Mouse (Mus musculus) forebrain, embryonic 16.5 days (tissue): Measurements from ENCODE around the gene Gata3. TPM values are rescaled to one million over a fixed set of nuclear protein-coding genes. Genes with fewer than 3 reads are reported as not detected.

Experiments used
- ATAC-seq: fragments of 200-750 bp; cut with Nextera tagmentation; 2 replicates; pipeline ENCODE4 v1.8.0; 2017; ENCODE audit warnings: mild to moderate bottlenecking, moderate library complexity
- H3K27ac ChIP-seq: fragments of 300-500 bp; sonication (generic); 2 replicates; pipeline ENCODE4 v1.5.1; 2014; ENCODE audit warnings: low read length, control low read depth
- H3K27me3 ChIP-seq: fragments of 300-500 bp; sonication (generic); replicated peaks from 2 replicates; pipeline ENCODE4 v1.6.1; 2014; ENCODE audit warnings: low read length; ENCODE audit not compliant: control insufficient read depth, insufficient read depth
- H3K36me3 ChIP-seq: fragments of 300-500 bp; sonication (generic); 2 replicates; pipeline ENCODE4 v1.6.1; 2014; ENCODE audit not compliant: control insufficient read depth, insufficient read depth
- H3K4me1 ChIP-seq: fragments of 300-500 bp; sonication (generic); replicated peaks from 2 replicates; pipeline ENCODE4 v1.6.1; 2014; ENCODE audit warnings: low read length; ENCODE audit not compliant: control insufficient read depth, insufficient read depth
- H3K4me2 ChIP-seq: fragments of 300-500 bp; sonication (generic); 2 replicates; pipeline ENCODE4 v1.6.1; 2014; ENCODE audit warnings: mild to moderate bottlenecking, low read length, control low read depth
- H3K4me3 ChIP-seq: fragments of 300-500 bp; sonication (generic); replicated peaks from 2 replicates; pipeline ENCODE4 v1.5.1; 2014; ENCODE audit warnings: mild to moderate bottlenecking, low read length, control low read depth
- H3K9ac ChIP-seq: fragments of 300-500 bp; sonication (generic); replicated peaks from 2 replicates; pipeline ENCODE4 v1.6.1; 2014; ENCODE audit warnings: low read depth, low read length, control low read depth
- H3K9me3 ChIP-seq: fragments of 300-500 bp; sonication (generic); 2 replicates; pipeline ENCODE4 v1.6.1; 2016; ENCODE audit warnings: low read length; ENCODE audit not compliant: control insufficient read depth
- WGBS: fragments of 180-500 bp; shearing (Covaris S2); extraction: QIAGEN DNeasy Blood & Tissue Kit; methylation state at CpG from one replicate; pipeline ENCODE4 v1.1.7; 2014; 5-methylcytosine and 5-hydroxymethylcytosine counted together
- polyA plus RNA-seq: library from polyadenylated mRNA; unstranded; fragments of >200 nt; fragmentation: Nextera tagmentation; extraction: Ambion mirVana; gene quantifications from 2 replicates; pipeline ENCODE4 v1.2.1, GENCODE M21; 2015

Gene Gata3
- polyA plus RNA-seq, 1 experiment from 2014 or later, result 0.42 TPM

DNA sequence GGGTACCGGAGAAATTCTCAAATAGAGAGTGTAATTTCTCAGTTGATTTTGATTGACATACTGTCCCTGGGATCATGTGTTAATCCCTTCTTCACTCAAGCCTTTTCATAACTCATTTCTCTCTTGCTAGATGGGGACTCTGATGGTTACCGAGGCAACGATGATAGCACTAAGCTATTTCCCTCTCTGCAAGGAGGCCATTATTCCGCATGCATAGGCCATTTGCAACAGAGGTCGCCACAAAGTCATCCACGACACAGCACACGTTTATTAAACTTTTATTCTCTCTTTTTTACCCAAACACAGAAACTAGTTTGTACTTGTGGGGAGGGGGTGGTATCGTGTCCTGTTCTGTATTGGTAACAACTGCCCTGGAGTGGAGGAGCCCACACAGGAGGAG is 8.0 kb upstream of the Gata3 start:
- peaks cover 63% of the 10 kb centered on the region for H3K27me3 ChIP-seq
- H3K4me1 ChIP-seq, result peaks cover 10% of the 10 kb centered on the region
- peak; percentile 21; the same call in 1 of the 2 replicates for ATAC-seq
- H3K9ac ChIP-seq, result no peak overlapping the region
- no peaks in the 10 kb centered on the region for H3K36me3 ChIP-seq
- H3K27ac ChIP-seq, result no peak overlapping the region
- H3K4me2 ChIP-seq, result no peak overlapping the region
- H3K4me3 ChIP-seq, result no peak overlapping the region
- no peaks in the 10 kb centered on the region for H3K9me3 ChIP-seq
- 2% methylated on average over 8 of the region's 8 CpGs for WGBS

DNA sequence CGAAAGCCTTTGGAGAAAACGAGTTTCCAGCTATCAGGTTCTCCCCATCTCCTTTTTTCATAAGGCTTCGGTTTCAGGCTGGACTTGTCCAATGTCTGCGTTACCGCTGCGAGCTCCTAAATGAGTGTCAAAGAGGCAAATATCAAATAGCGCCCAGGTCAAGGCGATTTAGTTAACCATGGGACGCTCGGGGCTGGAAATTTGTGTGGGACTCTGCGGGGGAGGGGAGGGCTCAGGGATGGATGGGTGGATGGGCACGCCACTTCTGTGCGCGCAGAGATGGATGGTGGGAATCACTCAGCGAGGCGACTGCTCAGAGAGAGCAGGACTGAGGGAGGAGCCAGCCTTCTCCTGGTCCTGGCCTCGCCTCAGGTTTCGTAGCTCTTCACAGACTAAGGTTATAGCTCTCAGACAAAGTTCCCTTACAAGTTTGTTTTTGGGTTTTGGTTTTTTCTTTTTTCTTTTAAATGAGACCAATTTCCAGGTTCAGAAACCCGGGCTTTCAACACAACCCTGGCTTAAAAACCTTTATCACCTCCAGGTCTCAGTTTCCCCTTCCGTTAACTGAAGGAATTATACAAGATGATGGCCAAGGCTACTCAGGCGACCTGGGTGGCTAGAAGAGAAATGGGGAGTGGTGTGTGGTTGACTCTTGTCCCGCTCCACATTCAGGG is 6.4 kb upstream of the Gata3 start:
- H3K4me1 ChIP-seq, result peaks cover 10% of the 10 kb centered on the region
- H3K9me3 ChIP-seq, result no peaks in the 10 kb centered on the region
- peaks cover 64% of the 10 kb centered on the region for H3K27me3 ChIP-seq
- no peak overlapping the region for H3K4me3 ChIP-seq
- H3K9ac ChIP-seq, result no peak overlapping the region
- H3K36me3 ChIP-seq, result no peaks in the 10 kb centered on the region
- no peak overlapping the region for H3K27ac ChIP-seq
- H3K4me2 ChIP-seq, result no peak overlapping the region
- ATAC-seq, result no peak
- 0% methylated on average over 22 of the region's 22 CpGs for WGBS

DNA sequence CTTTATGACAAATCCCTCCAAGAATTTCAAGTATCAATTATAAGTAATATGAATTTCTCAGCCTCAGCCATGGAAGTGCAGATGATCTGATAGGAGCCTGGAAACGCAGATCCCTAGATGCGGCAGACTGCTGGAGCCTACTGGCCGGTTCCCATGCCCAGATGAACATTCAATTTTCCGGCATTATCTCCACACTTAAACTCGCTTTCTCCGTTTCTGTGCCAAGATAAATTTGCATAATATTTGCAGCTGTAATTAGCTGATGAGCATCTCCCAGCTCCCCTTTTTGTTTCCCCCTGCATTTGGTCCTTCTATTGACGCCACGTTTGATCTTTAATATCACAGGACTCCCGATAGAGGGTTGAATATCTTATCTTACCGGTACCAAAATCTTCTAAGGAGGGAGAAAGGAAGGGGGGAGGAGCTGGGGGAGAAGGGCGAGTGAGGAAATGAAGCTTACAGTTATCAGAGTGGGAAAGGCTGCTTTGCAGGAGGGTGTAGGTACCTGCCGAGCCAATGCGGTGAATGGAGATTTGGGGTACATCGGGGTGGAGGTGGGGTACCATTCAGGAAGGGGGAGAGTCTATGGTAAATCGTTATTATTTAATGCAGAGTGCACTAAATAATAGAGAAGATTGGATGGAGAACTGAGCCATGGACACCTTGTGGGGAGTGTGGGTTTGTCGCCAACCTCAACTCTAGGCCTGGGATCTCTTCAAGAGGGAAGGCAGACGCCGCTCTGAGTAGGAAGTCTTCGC is 5.2 kb upstream of the Gata3 start:
- no peaks in the 10 kb centered on the region for H3K36me3 ChIP-seq
- H3K4me3 ChIP-seq, result no peak overlapping the region
- ATAC-seq, result peak; percentile 29
- H3K9me3 ChIP-seq, result no peaks in the 10 kb centered on the region
- peaks cover 68% of the 10 kb centered on the region for H3K27me3 ChIP-seq
- H3K27ac ChIP-seq, result no peak overlapping the region
- H3K4me1 ChIP-seq, result peaks cover 10% of the 10 kb centered on the region
- no peak overlapping the region for H3K4me2 ChIP-seq
- WGBS, result 1% methylated on average over 19 of the region's 19 CpGs
- no peak overlapping the region for H3K9ac ChIP-seq

DNA sequence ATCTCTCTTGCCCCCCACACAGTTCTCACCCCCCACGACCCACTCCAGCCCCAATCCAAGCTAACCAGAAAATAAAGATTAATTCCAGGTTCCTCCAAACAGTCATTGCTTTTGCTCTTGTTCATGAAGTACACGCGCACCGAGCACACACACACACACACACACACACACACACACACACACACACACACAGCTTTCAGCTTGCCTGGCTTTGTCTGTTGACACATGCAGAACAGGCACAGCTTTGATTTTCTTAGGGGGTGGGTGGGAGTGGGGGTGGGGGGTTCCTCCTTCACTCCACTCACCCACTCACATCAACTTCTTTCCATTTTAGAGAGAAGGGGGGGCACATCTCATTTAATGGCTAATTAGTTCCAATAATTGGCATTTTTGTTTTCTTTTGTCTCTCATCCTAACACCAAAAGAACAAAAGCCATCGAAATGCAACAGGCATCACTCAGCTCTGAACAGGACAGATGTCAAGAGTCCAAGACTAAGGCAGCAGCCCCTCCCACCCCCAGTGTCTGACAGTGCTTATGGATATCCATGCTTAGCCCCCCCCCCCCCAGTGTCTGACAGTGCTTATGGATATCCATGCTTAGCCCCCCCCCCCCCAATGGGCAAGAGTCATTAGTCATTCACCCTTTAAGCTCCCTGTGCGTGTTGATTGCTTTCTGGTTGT is 3.6 kb upstream of the Gata3 start:
- ATAC-seq, result peak; percentile 37; the same call in 1 of the 2 replicates
- peaks cover 13% of the 10 kb centered on the region for H3K4me1 ChIP-seq
- H3K27me3 ChIP-seq, result peaks cover 67% of the 10 kb centered on the region
- 0% methylated on average over 6 of the region's 6 CpGs for WGBS
- H3K4me3 ChIP-seq, result no peak overlapping the region
- no peak overlapping the region for H3K27ac ChIP-seq
- H3K36me3 ChIP-seq, result no peaks in the 10 kb centered on the region
- no peaks in the 10 kb centered on the region for H3K9me3 ChIP-seq
- no peak overlapping the region for H3K9ac ChIP-seq
- H3K4me2 ChIP-seq, result no peak overlapping the region

DNA sequence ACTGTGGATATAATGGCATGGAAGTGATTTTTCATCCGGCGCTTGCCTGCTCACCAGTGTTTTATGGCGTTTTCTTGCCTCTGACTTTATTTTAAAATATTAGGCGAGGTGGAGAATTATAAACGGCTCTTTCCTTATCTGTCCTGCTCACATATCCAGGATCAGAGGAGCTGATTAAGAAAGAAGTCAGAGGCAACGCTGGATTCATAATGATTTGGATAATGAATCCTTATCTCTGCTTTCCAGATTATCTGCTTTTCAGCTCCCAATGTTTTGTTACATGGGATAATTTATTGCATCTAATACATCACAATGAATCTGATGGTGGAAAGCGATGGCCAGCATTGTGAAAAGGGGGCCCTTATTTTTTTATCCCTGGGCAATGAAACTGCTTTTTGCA is 2.7 kb upstream of the Gata3 start:
- H3K27me3 ChIP-seq, result peaks cover 65% of the 10 kb centered on the region
- H3K9ac ChIP-seq, result no peak overlapping the region
- H3K36me3 ChIP-seq, result no peaks in the 10 kb centered on the region
- 4% methylated on average over 7 of the region's 7 CpGs for WGBS
- H3K4me3 ChIP-seq, result no peak overlapping the region
- no peak overlapping the region for H3K27ac ChIP-seq
- ATAC-seq, result no peak
- no peaks in the 10 kb centered on the region for H3K9me3 ChIP-seq
- peaks cover 13% of the 10 kb centered on the region for H3K4me1 ChIP-seq
- no peak overlapping the region for H3K4me2 ChIP-seq

DNA sequence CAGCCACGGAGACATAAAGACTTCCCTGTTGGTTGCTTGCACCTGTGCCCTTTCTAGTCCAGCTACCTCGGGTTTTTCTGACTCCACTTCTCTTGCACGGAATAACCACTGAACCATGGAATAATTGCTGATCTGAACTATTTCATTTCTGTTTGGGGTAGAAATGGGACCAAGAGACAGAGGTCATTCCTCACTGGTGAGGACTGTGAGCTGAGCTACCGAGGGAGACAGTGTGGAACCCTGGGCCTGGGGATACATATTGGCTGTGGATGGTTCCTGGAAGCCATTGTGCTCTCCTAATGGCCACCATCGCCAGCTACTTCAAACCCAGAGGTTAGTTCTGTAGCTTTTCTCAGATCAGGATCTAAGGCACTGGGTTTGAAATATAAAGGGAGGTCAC is 1.1 kb upstream of the Gata3 start:
- no peak overlapping the region for H3K4me3 ChIP-seq
- H3K27me3 ChIP-seq, result peaks cover 64% of the 10 kb centered on the region
- no peak for ATAC-seq
- WGBS, result 1% methylated on average over 5 of the region's 5 CpGs
- no peak overlapping the region for H3K27ac ChIP-seq
- H3K36me3 ChIP-seq, result no peaks in the 10 kb centered on the region
- H3K9ac ChIP-seq, result no peak overlapping the region
- H3K4me1 ChIP-seq, result peaks cover 11% of the 10 kb centered on the region
- H3K9me3 ChIP-seq, result no peaks in the 10 kb centered on the region
- H3K4me2 ChIP-seq, result no peak overlapping the region

DNA sequence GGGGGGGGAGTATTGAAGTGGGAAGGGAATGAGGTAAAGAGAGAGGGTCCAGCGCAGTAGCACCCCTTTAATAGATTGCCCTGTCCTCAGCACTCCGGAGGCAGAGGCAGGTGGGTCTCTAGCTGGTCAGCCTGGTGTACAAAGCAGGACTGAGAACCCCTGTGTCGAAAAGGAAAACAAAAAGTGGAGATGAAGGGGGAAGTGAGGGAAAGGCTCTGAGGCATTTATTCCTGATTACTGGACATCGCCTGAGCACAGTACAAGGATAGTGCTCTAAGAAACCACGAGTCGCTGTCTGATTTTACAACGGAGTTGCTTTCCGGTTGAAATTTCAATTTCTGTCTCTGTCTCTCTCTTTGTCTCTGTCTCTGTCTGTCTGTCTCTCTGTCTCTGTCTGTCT is 417 bp upstream of the Gata3 start:
- Histone ChIP-seq H3K4me2 (no peak overlapping the region), H3K27ac (no peak overlapping the region), H3K36me3 (no peaks in the 10 kb centered on the region), H3K9me3 (no peaks in the 10 kb centered on the region), H3K27me3 (peaks cover 66% of the 10 kb centered on the region), H3K4me1 (peaks cover 10% of the 10 kb centered on the region), H3K9ac (no peak overlapping the region), H3K4me3 (no peak overlapping the region)
- ATAC-seq, result no peak
- 8% methylated on average over 8 of the region's 8 CpGs for WGBS

DNA sequence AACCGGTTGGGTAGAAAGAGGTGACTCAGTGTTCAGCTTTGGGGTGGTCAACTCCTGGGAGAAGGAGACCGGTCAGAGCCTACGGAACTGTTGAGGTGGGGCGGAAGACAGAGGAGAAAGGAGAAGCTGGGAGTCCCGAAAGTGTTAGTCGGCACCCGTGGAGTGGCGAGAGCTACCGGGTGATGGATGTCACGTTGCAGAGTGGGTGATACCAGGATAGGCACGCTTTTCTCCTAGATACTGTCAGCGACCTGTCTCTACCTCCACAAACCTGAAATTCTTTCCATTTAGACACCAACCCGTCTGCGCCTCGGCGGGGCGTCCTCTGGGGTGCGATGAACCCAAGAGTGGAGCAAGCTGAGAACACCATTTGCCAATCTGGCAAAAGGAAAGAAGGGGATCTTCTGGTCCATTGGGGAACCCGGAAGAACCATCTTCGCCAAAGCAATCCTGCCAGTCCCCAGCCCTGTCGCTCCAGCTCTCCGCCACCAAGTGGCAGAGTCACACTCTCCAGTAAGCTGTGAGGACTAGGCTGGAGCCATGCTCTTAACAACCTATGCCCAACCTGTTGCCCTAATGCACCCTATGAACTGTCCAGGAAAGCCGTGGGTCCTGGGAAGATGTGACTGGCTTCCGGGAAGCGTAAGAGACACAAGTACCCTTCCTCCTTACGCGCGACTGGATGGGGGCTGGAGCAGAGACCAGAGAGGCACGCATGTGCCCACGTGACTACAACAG is 752 bp downstream of the Gata3 start, which contains the start of gene 9230102O04Rik:
TSS of gene 9230102O04Rik (minus strand) at position 628 of the 738 bp plus-strand sequence.
- no peak within 1 kb of the TSS for H3K4me3 ChIP-seq
- peak; percentile 49 for ATAC-seq
- peaks cover 67% of the 10 kb centered on the region for H3K27me3 ChIP-seq
- H3K36me3 ChIP-seq, result no peaks in the 10 kb centered on the region
- peaks cover 7% of the 10 kb centered on the region for H3K4me1 ChIP-seq
- under 1% methylated on average over 30 of the region's 30 CpGs for WGBS
- H3K9ac ChIP-seq, result no peak within 1 kb of the TSS
- H3K27ac ChIP-seq, result no peak within 1 kb of the TSS
- H3K4me2 ChIP-seq, result no peak within 1 kb of the TSS
- H3K9me3 ChIP-seq, result no peaks in the 10 kb centered on the region

DNA sequence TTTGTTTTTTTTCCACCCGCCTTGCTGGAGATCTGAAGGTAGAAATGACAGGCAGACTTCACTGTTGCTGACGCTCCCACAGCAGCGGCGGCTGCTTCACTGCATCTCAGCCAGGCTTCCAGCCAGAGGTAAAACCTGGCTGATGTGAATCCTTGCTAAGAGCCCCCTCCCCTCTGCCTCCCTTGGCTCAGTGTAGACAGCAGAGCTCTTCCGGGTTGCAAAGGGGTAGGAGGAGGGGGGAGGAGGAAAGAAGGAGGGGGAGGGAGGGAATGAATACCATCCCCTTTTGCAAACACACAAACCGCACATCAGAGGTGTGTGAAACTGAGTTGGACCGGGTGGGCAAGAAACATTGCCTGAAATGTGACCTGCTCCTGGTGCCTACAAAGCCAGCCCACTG is 2.2 kb downstream of the Gata3 start:
- Histone ChIP-seq H3K4me1 (peaks cover 7% of the 10 kb centered on the region), H3K9ac (no peak overlapping the region), H3K4me3 (no peak overlapping the region), H3K27ac (no peak overlapping the region), H3K27me3 (peaks cover 57% of the 10 kb centered on the region), H3K36me3 (no peaks in the 10 kb centered on the region), H3K9me3 (no peaks in the 10 kb centered on the region), H3K4me2 (no peak overlapping the region)
- ATAC-seq, result no peak
- under 1% methylated on average over 7 of the region's 7 CpGs for WGBS
